Mouse (Mus musculus) B cell, adult 67 days (primary cell): ENCODE data around the gene Cntf. TPM values are rescaled to one million over a fixed set of nuclear protein-coding genes. Genes with fewer than 3 reads are reported as not detected.

Source experiments
- total RNA-seq, 2 experiments: library from RNA; stranded (reverse); gene quantifications; 4 replicates each; pipeline ENCODE4 v1.2.4; 2023

The Cntf gene
- 1 to 10 TPM; 3.6 to 5.0 TPM for total RNA-seq

DNA sequence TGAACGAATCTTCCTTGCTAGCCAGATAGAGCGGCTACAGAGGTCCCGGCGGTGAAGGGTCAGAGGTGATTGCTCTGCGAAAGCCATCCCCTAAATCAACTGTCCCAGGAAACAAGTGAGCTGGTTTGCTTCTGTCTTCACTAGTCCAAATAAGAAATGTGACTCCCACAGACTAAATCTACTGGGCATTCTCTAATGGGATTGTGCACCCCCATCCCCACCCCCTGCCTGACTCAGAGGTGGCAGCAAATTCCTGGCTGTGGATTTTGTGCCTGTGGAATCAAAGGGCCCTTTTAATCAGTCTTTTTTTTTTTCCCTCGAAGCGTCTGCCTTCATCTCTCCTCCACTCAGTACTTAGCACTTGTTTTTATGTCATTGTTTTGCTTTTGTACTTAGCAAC, at the start of gene Cntf:
TSS of gene Cntf (minus strand) at position 325 of the 400 bp plus-strand sequence.

GRCm38 (mm10) chr19:12795511-12796327, 30.3 kb upstream of the Cntf start, which contains the start of the genes Zfp91 and Lpxn:
Gene Zfp91 (minus strand): TSS chr19:12796126.
Gene Lpxn (plus strand): TSS chr19:12796193.

Other genes with a start within 250 kb of the Cntf start
- 100 to 1,000 TPM; 155 to 164 TPM for gene Fam111a, start 219.9 kb downstream of the Cntf start, total RNA-seq
- not detected for gene Gm4952, start 165.7 kb downstream of the Cntf start, total RNA-seq
- not detected for gene Glyat, start 132.3 kb downstream of the Cntf start, total RNA-seq
- not detected for gene Olfr1442, start 95.2 kb downstream of the Cntf start, total RNA-seq
- gene Olfr1443, start 87.5 kb downstream of the Cntf start, total RNA-seq: not detected
- not detected for gene Keg1, start 69.8 kb downstream of the Cntf start, total RNA-seq
- gene Zfp91, start 30.5 kb upstream of the Cntf start, total RNA-seq: 10 to 100 TPM; 93.7 to 98.7 TPM
- gene Lpxn, start 30.6 kb upstream of the Cntf start, total RNA-seq: 10 to 100 TPM; 80.8 to 86.4 TPM
- 1 to 10 TPM; 5.7 to 6.8 TPM for gene Gm5244, start 81.0 kb upstream of the Cntf start, total RNA-seq
- gene Olfr1444, start 91.7 kb upstream of the Cntf start, total RNA-seq: under 1 TPM; 0.58 to 0.68 TPM
- not detected for gene Olfr1445, start 118.2 kb upstream of the Cntf start, total RNA-seq
- gene Olfr1446, start 127.9 kb upstream of the Cntf start, total RNA-seq: not detected
- gene Olfr1447, start 138.1 kb upstream of the Cntf start, total RNA-seq: not detected
- gene Olfr1448, start 158.8 kb upstream of the Cntf start, total RNA-seq: not detected
- gene Olfr1449, start 165.2 kb upstream of the Cntf start, total RNA-seq: not detected
- not detected for gene Olfr1450, start 184.6 kb upstream of the Cntf start, total RNA-seq
- gene Olfr1451, start 229.4 kb upstream of the Cntf start, total RNA-seq: not detected